Mouse (Mus musculus): ENCODE measurements around the gene Dazap1.

Dazap1 gene

GRCm38 (mm10) chr10:80271186-80271843, 10.0 kb downstream of the Dazap1 start:
- no peak for DNase-seq (ENCODE audit: extremely low read depth, low read depth)

- DNase-seq (ENCODE audit: extremely low read depth, low read depth) = no peak
Measured at GRCm38 (mm10) chr10:80271870-80272585, 10.7 kb downstream of the Dazap1 start.

GRCm38 (mm10) chr10:80273847-80274246, 12.6 kb downstream of the Dazap1 start:
- DNase-seq (ENCODE audit: extremely low read depth, low read depth) = no peak

- no peak for DNase-seq (ENCODE audit: extremely low read depth, low read depth)
Measured at GRCm38 (mm10) chr10:80276238-80276637, 15.0 kb downstream of the Dazap1 start.

- no peak for DNase-seq (ENCODE audit: extremely low read depth, low read depth)
Measured at GRCm38 (mm10) chr10:80278390-80278789, 17.1 kb downstream of the Dazap1 start.

- DNase-seq (ENCODE audit: extremely low read depth, low read depth) = no peak
Measured at GRCm38 (mm10) chr10:80279273-80279672, 18.0 kb downstream of the Dazap1 start.

- DNase-seq (ENCODE audit: extremely low read depth, low read depth) = no peak
Measured at GRCm38 (mm10) chr10:80281304-80281703, 20.0 kb downstream of the Dazap1 start.

- no peak for DNase-seq (ENCODE audit: extremely low read depth, low read depth)
Measured at GRCm38 (mm10) chr10:80281921-80282371, 20.7 kb downstream of the Dazap1 start.

GRCm38 (mm10) chr10:80282481-80283441, 21.5 kb downstream of the Dazap1 start:
- no peak for DNase-seq (ENCODE audit: extremely low read depth, low read depth)

- no peak for DNase-seq (ENCODE audit: extremely low read depth, low read depth)
Measured at GRCm38 (mm10) chr10:80285222-80286070, 24.2 kb downstream of the Dazap1 start.

GRCm38 (mm10) chr10:80288097-80288496, 26.8 kb downstream of the Dazap1 start:
- DNase-seq (ENCODE audit: extremely low read depth, low read depth) = no peak

- no peak for DNase-seq (ENCODE audit: extremely low read depth, low read depth)
Measured at GRCm38 (mm10) chr10:80288657-80289056, 27.4 kb downstream of the Dazap1 start.

- peak; percentile 84 for DNase-seq (ENCODE audit: extremely low read depth, low read depth)
Measured at GRCm38 (mm10) chr10:80292251-80293146, 31.2 kb downstream of the Dazap1 start, which contains the start of gene Rps15. Rps15 (plus strand) TSS chr10:80292453.

- DNase-seq (ENCODE audit: extremely low read depth, low read depth) = no peak
Measured at GRCm38 (mm10) chr10:80293325-80293724, 32.0 kb downstream of the Dazap1 start.

- no peak for DNase-seq (ENCODE audit: extremely low read depth, low read depth)
Measured at GRCm38 (mm10) chr10:80294311-80294710, 33.0 kb downstream of the Dazap1 start.

GRCm38 (mm10) chr10:80294788-80295303, 33.6 kb downstream of the Dazap1 start:
- no peak for DNase-seq (ENCODE audit: extremely low read depth, low read depth)

- DNase-seq (ENCODE audit: extremely low read depth, low read depth) = peak; percentile 63
Measured at GRCm38 (mm10) chr10:80295618-80296425, 34.5 kb downstream of the Dazap1 start, which contains the start of gene Apc2. Apc2 (plus strand) TSS chr10:80295977.

GRCm38 (mm10) chr10:80296824-80297223, 35.5 kb downstream of the Dazap1 start:
- DNase-seq (ENCODE audit: extremely low read depth, low read depth) = no peak

Data from MEL-GATA-1-ER (cell line).